Mouse (Mus musculus) adrenal gland, adult 2 months (tissue): ENCODE data around the gene Sppl2b. TPM values are rescaled to one million over a fixed set of nuclear protein-coding genes. Genes with fewer than 3 reads are reported as not detected.
A peak's percentile ranks its signal among the peaks of the same experiment; 100 is the strongest.

ENCODE experiments used
- DNase-seq: peaks from one replicate; pipeline ENCODE4 v3.0.0; 2021
- polyA plus RNA-seq: library from polyadenylated mRNA; depleted of rRNA; stranded (reverse); fragments of >200 nt; gene quantifications from 2 replicates; pipeline ENCODE4 v1.2.3, GENCODE M21; 2012
- total RNA-seq, 2 experiments: library from RNA; stranded (reverse); gene quantifications; 2 replicates each; pipeline ENCODE4 v1.2.3; 2021

Gene Sppl2b
- total and polyA plus RNA-seq, 3 experiments, result 28.5 to 116 (median 35.2) TPM

DNA sequence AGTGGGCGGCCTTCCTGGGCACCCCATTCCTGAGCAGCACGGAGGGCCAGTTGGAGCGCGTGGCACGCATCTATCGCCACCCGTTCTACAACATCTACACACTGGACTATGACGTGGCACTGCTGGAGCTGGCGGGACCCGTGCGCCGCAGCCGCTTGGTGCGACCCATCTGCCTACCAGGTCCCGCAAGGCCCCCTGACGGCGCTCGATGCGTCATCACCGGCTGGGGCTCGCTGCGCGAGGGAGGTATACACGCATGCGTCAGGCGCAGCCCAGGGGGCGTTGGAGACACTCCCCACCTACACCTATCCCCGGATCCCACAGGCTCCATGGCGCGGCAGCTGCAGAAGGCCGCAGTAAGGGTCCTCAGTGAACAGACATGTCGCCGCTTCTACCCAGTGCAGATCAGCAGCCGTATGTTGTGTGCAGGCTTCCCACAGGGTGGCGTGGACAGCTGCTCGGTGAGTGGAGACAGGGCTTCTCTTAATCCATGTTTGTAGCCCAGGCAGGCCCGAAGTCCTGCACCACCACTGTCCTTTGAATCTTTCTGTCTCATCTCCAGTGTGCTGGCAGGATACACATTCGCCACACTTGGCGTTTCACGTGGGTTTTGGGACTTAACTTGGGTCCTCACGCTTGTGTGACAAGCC is 42.9 kb downstream of the Sppl2b start:
- peak; percentile 36 for DNase-seq

DNA sequence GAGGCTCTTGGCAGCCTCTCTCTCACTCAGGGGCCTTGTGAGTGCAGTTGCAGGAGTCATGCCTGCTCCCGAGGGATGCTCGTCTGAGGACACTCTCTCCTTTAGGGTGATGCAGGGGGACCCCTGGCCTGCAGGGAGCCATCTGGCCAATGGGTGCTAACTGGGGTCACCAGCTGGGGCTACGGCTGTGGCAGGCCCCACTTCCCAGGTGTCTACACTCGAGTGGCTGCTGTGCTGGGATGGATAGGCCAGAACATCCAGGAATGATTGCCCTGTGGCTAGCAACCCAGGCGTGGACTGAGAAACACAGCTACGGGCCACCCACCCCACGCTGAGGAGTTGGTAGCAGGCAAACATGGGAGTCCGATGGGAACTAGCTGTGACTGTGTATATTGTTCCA is 44.0 kb downstream of the Sppl2b start:
- DNase-seq, result no peak

DNA sequence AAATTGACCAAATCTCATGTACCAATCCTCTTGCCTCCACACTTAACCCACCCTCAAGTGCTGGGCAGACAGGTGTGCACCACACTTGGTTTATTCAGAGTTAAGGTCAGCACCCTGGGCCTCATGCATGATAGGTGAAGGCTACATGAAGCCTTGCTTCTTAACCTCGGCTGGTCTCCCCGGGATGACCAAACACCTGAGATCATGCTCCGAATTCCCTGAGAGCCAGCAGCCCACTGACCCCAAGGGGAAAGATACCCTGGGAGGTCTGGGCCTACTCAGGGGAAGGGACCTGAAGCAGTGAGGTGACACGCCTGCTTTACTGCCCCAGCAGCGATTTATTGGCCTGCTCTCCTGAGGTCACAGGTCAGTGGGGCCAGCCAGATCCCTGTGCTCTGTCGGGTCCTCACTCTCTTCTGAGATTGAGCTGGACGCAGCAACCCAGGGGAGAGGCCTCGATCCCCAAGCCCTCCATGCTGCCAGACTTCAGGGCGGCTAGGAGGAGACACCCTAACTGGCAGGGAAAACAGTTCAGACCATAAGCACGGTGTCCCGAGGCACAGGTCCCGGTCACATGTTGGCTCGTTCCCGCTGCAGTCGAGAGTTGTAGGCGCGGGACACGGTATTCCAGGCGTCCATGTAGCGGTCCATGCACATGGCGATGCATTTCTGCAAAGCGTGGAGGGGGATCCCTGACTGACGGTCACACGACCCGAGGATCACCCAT is 44.7 kb downstream of the Sppl2b start:
- no peak for DNase-seq

DNA sequence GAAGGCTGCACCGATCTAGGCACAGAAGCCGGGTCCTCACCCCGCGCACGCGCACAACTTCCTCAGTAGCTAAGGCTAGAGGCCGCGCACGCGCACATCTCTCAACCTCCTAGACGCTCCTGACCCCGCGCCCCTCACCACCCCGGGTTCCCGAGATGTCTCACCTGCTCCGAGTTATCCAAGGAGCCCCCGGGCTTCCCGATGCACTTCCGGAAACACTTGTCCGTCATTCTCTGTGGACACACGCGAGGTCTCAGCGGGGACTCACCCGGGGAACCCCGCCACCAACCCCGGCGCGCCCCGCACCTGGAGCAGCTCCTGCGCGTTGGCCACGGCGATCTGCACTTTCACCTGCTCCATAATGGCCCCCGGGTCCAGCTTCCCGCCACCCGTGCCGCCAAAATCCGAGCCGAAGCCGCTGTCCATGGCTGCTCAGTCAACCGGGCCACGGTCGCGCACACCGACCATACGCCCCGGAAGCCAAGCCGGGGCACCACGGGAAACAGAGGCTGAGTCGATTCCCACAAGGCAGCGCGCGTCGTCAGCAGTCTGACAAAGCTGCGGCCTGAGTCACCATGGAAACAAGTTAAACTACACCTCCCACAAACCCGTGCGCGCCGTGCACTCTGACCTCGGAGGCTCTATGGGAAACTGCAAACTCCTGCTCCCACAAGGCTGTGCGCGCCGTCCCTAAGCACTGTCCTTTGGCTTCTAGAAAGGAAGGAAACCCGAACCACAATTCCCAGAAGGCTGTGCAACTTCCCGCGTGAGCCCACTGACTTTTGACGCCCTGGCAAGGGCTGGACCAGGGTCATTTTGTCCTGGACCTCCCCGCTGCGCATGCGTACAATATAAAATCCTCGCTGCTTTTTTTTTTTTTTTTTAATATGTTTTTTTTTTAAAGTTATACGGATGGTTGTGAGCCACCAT is 45.5 kb downstream of the Sppl2b start, which contains the start of gene Timm13:
Gene Timm13 (minus strand): TSS at position 652 of the 930 bp plus-strand sequence.
- DNase-seq, result peak; percentile 99

DNA sequence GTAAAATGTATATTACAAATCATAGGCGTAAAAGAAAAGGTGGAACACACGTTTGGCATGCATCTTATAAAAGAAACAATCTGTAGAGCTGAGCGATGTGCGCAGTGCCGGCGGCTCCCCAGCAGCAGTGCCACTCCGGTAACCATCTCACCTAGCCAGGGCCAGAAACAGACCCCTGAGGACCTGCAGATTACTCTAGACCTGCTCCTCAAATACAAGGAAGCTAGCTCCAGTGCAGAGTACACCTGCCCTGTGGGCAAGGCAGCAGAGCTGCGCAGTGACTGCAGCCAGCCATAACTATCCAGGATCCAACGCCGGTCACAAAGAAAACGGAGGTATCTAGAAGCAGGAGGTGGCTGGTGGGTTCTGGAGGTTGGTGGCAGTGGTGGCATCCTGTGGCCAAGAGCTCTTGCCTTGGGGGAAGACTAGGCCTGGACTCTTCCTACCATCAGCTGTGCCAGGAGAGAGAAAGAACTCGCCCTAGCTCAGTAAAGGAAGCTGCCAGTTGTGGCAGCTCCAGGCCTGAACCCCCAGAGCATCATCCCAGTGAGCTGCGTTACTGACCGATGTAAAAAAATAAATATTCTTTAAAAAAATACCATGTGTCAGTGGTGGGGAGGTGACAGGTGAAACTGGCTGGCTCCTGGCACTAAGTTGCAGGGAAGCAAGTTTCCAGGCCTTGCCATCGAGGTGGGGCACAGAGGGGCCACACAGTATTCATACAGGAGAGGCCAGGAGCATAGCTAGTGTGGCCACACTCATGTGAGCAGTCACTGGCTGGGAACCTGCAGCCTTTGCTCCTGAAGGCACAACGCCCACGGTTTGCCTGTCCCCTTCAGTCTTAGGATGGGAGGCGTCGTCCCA is 46.6 kb downstream of the Sppl2b start:
- DNase-seq, result no peak

DNA sequence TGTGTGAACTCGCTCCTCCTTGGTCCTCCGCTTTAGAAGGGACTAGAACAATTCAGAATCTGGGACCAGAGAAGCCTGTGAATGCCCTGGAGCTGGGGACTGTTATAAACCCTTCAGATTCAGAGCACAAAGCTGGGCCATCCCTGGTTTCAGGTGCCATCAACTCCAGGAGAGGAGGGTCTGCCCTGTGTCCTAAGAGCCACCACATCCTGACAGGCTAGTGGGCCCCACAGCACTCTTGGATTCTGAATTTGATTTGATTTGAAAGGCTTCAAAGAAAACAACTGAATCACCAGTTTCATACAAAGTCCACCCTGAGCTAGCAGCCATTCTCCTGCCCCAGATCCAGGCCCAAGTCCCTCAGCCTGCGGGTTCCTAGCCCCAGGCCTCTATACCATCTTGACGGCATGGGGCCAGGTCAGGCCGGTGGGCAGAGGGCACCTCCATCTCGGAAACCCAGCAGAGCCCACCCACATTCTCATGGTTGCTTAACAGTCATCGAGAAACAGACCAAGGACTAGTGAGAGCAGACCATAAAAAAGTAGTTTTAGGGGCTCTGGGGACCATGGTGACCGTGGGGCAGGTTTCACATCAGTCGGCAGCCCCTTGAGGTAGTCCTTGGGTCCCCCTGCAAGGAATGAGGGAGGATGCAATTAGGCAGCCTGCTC is 47.3 kb downstream of the Sppl2b start:
- DNase-seq, result no peak

DNA sequence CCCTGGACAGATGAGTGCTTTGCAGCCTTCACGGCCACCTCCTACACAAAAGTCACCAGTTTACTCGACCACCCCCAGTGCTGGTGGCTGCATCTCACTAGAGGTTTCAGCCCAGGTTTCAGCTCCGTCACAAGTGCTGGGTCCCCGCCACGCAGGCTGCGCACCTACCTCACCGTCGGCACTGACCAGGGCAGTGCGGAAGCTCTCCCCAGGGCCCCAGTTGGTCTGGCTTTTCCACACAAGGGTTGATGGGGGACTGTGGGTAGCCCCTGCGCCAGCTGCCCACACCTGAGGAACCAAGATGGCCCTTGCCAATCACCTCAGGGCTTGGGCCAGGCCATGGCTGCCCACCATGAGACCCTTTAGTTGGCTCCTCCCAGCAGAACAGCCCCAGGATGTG is 48.2 kb downstream of the Sppl2b start:
- peak; percentile 11 for DNase-seq

DNA sequence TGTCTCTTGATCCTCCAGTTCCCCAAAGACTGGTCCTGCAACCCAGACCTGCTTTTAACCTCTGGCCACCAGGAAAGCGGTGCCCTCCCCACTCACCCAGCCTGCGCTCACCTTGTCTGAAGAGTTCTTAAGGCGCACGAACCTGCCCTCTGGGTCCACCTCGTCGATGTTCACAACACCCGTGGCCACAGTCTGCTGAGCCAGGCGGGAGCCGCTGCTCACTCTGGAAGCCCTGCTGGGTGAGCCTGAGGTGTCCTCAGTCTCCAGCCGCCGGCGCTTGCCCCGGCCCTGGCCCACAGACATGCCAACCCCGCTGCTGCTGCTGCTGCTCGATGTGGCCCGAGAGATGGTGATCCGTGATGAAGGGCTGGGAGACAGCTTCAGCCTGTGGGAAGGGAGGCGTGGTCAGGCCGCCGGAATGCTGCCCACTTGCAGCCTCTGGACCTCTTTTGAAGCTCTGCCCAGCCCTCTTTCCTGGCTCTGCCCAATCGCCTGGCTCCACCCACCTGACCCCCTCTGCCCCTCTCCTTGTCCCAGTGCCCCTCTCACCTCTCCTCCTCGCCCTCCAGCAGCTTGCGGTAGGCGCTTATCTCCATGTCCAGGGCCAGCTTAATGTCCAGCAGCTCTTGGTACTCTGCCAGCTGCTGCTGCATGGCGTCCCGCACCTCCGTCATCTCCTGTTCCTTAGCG is 49.1 kb downstream of the Sppl2b start:
- DNase-seq, result peak; percentile 33

DNA sequence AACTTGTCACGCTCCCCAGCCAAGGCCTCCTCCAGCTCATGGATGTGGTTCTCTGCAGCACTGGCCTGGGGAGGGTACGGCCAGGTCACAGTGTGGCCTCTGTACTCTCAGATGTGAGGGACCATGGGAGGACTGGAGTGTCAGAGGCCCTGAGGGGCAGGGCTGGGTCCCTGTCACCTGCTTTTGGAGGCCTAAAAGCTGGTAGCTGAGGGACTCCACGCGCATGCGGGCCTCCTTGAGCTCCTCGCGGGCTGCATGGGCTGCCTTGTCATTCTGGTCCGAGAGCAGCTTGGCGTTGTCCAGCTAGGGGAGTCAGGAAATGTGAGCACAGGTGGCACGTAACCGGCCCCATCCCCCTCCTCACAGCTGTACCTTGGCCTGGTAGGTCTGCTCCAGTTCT is 49.6 kb downstream of the Sppl2b start:
- no peak for DNase-seq

DNA sequence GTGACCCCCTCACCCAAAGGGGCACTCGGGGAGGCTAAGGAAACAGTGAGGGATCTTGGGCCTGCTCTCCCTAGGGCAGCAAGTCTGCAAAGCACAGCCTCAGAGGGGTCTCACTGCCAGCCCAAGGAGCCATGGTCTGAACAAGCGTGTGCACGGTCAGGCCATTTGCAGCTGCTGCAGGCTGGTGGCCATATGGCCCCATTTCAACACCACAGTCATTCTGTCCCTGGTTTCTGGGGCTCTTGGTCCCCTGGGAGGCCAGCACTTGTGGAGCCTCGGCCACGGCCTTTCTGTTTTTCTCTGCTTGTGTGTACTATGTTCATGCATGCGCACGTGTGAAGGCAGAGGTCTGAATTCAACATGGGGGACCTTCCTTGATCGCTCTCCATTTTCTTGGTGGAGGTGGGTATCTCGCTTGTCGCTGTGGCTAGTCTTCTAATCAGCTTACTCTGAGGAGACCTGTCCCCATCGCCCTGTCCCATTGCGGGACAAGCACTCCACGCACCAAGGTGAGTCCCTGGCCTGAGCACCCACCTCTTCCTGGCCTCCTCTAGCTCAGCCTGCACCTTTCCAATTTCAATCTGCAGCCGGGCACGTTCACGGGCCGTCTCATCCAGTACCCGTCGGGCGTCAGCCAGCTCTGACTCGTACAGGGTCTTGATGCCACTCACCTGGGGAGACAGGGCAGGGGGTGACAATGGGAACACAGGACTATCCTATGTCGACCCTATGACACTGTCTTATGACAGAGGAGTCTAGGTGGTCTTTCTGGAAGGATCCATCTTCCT is 54.5 kb downstream of the Sppl2b start:
- DNase-seq, result peak; percentile 4

DNA sequence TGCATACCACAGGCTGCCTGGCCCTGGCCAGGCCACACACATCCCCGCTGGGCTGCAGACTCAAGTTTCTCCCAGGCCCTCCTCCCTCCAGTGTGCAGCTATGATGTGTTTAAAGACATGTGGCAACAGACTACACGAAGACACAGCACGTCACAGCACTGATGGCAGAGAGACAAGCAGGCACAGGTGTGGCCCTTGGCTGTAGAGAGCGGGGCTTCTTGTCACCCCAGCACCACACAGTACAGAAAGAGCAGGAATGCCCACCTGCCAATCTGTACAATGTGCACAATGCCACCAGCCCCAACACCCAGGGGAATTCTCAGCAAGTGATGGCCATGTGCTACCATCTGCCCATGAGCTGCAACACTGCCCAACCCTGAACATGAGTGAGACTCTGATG is 56.3 kb downstream of the Sppl2b start:
- DNase-seq, result no peak

DNA sequence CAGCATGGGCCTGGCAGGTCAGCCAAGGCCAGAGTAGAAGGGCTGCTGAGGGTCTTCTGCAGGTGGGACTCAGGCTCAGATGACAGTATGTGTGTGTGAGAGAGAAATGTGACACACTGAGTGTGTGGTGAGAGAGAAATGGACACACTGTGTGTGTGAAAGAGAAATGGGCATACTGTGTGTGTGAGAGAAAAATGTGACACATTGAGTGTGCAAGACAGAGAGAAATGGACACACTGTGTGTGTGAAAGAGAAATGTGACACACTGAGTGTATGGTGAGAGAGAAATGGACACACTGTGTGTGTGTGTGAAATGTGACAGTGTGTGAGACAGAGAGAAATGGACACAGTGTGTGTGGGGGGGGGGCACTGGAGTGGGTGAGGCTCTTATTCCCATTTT is 56.8 kb downstream of the Sppl2b start:
- no peak for DNase-seq

DNA sequence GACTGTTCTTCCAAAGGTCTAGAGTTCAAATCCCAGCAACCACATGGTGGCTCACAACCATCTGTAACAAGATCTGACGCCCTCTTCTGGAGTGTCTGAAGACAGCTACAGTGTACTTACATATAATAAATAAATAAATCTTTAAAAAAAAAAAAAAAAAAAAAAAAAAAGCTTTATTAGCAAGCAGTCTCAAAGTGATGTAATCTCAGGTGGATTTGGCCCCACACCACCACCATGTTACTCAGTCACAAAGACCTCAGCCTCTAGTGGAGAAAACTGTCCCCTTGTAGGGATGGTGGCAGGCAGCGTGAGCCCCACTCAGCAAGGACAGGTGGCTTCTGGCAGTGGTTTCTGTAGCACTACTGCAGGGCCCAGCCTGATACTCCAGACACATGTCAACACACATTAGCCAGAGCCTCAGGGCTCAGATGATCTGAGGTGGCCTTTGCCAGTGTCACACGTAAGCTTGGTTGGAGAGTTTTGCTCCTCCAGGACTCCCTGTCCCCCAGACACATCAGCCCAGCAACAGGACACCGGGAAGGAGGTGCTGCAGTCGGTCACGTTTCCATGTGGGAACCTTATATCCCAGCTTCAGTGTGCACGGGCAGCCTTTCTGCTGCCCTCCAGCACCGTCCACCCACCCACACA is 58.4 kb downstream of the Sppl2b start:
- no peak for DNase-seq

DNA sequence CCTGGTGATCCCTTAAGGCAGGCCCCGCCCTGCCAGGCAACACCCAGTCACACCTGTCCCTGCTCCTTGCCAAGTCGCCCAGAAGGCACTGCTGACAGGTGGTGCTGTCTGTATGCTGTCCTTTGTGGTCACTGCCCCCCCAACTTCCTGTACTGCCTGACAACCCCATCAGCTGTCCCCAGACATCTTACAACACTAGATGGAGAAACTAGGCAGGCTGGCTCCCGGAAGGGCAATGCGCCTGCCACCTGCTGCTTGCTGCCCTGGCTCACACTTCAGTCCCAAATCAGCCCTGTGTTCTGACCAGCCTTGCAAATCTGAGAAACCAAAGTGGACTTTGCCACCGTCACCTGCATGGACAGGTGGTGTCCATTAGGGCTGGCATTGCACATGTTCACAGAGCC is 59.2 kb downstream of the Sppl2b start:
- peak; percentile 5 for DNase-seq

DNA sequence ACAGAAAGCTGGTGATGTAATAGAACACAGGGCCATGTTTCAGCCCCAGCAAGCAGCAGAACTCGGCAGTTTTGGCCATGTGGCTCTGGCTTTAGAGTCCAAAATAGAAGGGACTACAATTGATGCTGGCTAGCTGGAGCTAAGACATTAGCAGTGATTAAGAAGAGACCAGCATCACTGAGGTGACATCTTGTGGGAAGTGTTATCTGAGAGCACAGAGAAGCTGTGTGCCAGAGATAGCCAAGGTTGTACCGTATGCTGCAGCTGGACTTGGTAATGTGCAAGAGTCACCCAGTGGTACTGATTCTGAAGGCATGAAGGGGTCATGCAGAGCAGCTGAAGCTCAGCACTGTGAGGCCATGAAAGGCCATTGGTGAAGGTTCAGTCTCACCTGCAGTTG is 60.2 kb downstream of the Sppl2b start:
- no peak for DNase-seq

DNA sequence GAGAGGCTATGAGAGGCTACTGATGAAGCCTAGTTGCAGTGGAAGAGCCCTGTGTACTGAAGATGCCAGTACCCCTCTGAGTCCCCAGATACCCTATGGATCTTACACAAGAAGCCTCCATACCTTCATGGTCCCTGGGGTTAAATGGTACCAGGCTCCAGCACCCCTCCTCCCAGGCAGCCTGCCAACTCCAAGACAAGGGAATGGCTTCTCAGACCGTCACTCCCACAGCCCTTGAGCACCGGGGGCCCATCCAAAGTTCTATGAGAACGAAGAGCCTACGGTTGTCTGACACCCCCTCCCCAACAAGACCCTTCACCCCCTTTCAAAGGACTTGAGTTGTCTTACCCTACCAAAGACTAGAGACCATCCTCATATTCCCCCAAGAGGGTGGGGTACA is 60.7 kb downstream of the Sppl2b start:
- DNase-seq, result no peak

DNA sequence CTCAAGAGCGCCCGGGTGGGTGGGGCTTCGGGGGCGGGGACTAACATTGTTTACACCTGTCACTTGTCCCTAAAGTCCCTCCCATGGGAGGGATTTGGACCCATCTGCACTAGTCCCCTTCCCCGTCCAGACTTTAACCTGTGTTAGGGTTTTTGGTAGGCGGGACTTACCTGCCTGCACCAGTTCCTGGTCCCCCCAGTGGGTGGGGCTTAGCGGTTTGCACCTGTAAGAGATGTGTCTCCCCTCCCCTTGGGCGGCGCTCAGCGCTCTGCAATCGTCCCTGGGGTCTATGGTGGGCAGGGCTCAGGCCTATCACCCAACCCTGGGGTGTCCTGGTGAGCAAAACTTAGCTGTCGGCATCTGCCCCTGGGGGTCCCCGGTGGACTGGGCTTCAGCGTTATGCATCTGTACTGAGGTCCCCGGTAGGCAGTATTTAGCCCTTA is 62.3 kb downstream of the Sppl2b start:
- no peak for DNase-seq

DNA sequence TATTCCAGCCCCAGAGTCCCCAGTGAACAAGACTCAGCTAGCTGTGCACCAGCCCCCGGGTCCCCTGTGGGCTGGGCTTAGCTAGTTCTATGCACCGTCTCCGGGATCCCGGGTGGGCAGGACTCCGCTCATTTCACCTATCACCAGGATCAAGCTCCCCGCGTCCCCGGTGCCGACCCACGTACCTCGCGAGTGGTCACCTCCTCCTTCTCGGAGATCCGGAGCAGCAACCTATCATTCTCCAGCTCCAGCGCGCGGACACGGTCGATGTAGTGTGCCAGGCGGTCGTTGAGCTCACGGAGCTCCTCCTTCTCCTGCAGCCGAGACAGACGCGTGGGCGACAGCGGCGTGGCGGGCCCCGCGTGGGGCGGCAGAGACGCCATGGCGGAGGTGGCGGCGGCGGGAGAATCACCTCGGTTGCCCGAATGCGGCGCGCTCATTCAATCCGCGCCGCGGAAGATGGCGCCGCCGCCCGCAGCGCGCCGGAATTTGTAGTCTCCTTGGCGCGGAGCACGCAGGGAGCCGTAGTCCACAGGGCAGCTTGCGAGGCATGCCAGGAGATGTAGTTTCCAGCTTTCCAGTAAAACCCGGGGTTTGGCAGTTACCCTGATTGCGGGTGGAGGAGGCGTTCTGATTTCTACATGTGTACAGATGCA is 62.8 kb downstream of the Sppl2b start, which contains the start of gene Lmnb2:
Gene Lmnb2 (minus strand): TSS at position 467 of the 656 bp plus-strand sequence.
- DNase-seq, result peak; percentile 83
